Mouse (Mus musculus): ENCODE measurements around the gene Hoxd3. TPM values are rescaled to one million over a fixed set of nuclear protein-coding genes. Genes with fewer than 3 reads are reported as not detected.

Gene Hoxd3
- polyA plus RNA-seq, 1 experiment from 2014 or later, result 29.1 TPM

GRCm38 (mm10) chr2:74753175-74753523 lies 41.4 kb downstream of the Hoxd3 start:
- H3K27me3 ChIP-seq (replicated peaks), result no peaks in the 10 kb centered on the region
- H3K4me1 ChIP-seq, result peaks cover 40% of the 10 kb centered on the region
- peak overlapping the region; percentile 70 for H3K4me2 ChIP-seq
- H3K9me3 ChIP-seq (replicated peaks), result no peaks in the 10 kb centered on the region
- WGBS, result 3% methylated on average over 25 of the region's 25 CpGs
- 0 out of 2 replicates have a peak, but pooled peaks have one; percentile 8 for ATAC-seq (ENCODE audit: low FRiP score)
- peak overlapping the region; percentile 31 for H3K9ac ChIP-seq (replicated peaks)
- no peaks in the 10 kb centered on the region for H3K36me3 ChIP-seq
- H3K27ac ChIP-seq (replicated peaks), result no peak overlapping the region; the same call in 1 of the 2 replicates
- peak overlapping the region; percentile 34 for H3K4me3 ChIP-seq (replicated peaks)

- no peak overlapping the region for H3K9ac ChIP-seq (replicated peaks)
- 30% methylated on average over 5 of the region's 5 CpGs for WGBS
- H3K4me1 ChIP-seq, result peaks cover 36% of the 10 kb centered on the region
- H3K27ac ChIP-seq (replicated peaks), result no peak overlapping the region
- no peak overlapping the region; the same call in 1 of the 2 replicates for H3K4me2 ChIP-seq
- no peak for ATAC-seq (ENCODE audit: low FRiP score)
- no peaks in the 10 kb centered on the region for H3K9me3 ChIP-seq (replicated peaks)
- H3K27me3 ChIP-seq (replicated peaks), result no peaks in the 10 kb centered on the region
- H3K36me3 ChIP-seq, result no peaks in the 10 kb centered on the region
- H3K4me3 ChIP-seq (replicated peaks), result no peak overlapping the region
Observed at GRCm38 (mm10) chr2:74753711-74754110, 42.0 kb downstream of the Hoxd3 start.

DNA sequence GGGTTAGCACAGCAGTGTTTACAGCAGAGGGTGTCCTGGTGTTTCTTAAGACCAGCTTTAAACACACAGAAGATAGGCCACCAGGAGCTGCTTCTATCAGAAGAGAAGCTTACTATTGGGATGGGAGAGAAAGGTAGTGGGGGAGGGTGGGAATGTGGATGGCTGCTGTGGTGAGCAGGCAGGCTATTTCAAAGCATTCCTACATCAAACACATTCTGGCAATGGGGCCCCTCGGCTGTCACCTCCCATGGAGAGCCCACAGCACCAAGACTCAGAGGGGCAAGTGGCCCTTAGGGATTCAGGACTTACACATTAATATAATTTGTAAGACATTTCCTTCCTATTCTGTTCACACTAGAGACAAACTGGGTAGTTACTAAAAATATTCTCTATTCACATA lies 48.4 kb downstream of the Hoxd3 start:
- no peak overlapping the region for H3K4me2 ChIP-seq
- H3K36me3 ChIP-seq, result no peaks in the 10 kb centered on the region
- H3K27ac ChIP-seq (replicated peaks), result no peak overlapping the region
- H3K9ac ChIP-seq (replicated peaks), result no peak overlapping the region
- no peak overlapping the region for H3K4me3 ChIP-seq (replicated peaks)
- WGBS, result 21% methylated on average over 1 of the region's 1 CpGs
- no peak for ATAC-seq (ENCODE audit: low FRiP score)
- H3K27me3 ChIP-seq (replicated peaks), result peaks cover 31% of the 10 kb centered on the region
- H3K4me1 ChIP-seq, result peaks cover 25% of the 10 kb centered on the region
- H3K9me3 ChIP-seq (replicated peaks), result no peaks in the 10 kb centered on the region

GRCm38 (mm10) chr2:74761941-74762340 lies 50.2 kb downstream of the Hoxd3 start:
- 1% methylated on average over 13 of the region's 13 CpGs for WGBS
- H3K36me3 ChIP-seq, result no peaks in the 10 kb centered on the region
- H3K27ac ChIP-seq (replicated peaks), result no peak overlapping the region
- peaks cover 31% of the 10 kb centered on the region for H3K27me3 ChIP-seq (replicated peaks)
- peak overlapping the region; percentile 62 for H3K4me3 ChIP-seq (replicated peaks)
- no peak overlapping the region for H3K9ac ChIP-seq (replicated peaks)
- peak overlapping the region; percentile 94 for H3K4me2 ChIP-seq
- 0 out of 2 replicates have a peak, but pooled peaks have one; percentile 25 for ATAC-seq (ENCODE audit: low FRiP score)
- H3K9me3 ChIP-seq (replicated peaks), result no peaks in the 10 kb centered on the region
- peaks cover 25% of the 10 kb centered on the region for H3K4me1 ChIP-seq

DNA sequence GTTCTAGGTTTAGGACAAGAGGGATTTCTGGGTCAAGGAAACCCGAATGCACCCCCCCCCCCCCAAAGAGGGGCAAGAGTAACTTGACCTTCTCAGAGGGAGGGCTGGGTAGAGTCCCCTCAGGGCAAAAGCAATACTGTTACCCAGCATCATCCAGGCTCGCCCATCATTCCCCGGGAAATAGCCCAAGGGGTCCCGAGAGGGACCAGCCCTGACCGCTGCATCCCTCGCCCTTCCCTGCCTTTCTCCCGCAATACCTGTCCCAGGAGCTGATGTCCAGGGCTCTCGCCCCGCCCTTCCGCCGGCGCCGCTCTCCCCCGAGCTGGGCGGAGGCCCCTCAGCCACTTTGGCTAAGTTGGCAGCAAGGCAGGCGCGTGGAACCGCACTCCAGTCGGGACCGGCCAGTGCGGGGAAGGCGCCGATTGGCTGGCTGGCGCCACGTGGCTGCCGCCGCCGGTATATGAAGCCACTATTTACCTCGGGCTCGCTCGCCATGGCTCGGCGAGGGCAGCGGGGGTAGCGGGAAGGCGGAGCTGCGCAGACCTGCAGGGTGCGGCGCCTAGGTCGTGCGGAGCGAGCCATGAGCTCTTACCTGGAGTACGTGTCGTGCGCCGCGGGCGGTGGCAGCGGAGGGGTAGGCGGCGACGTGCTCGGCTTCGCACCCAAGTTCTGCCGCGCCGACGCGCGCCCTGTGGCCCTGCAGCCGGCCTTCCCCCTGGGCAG lies 51.0 kb downstream of the Hoxd3 start, which contains the start of gene Hoxd1:
TSS of gene Hoxd1 (plus strand) at position 459 of the 723 bp plus-strand sequence.
- peak within 1 kb of the TSS; percentile 94 for H3K4me2 ChIP-seq
- WGBS, result under 1% methylated on average over 59 of the region's 61 CpGs
- H3K9me3 ChIP-seq (replicated peaks), result no peaks in the 10 kb centered on the region
- H3K9ac ChIP-seq (replicated peaks), result peak within 1 kb of the TSS; percentile 46
- peaks cover 31% of the 10 kb centered on the region for H3K27me3 ChIP-seq (replicated peaks)
- no peak within 1 kb of the TSS for H3K27ac ChIP-seq (replicated peaks)
- ATAC-seq (ENCODE audit: low FRiP score), result peak; percentile 82
- peak within 1 kb of the TSS; percentile 62 for H3K4me3 ChIP-seq (replicated peaks)
- no peaks in the 10 kb centered on the region for H3K36me3 ChIP-seq
- H3K4me1 ChIP-seq, result peaks cover 25% of the 10 kb centered on the region

- H3K4me2 ChIP-seq, result peak overlapping the region; percentile 94
- H3K9ac ChIP-seq (replicated peaks), result peak overlapping the region; percentile 46
- WGBS, result 1% methylated on average over 51 of the region's 53 CpGs
- H3K9me3 ChIP-seq (replicated peaks), result no peaks in the 10 kb centered on the region
- H3K36me3 ChIP-seq, result no peaks in the 10 kb centered on the region
- H3K4me1 ChIP-seq, result peaks cover 25% of the 10 kb centered on the region
- ATAC-seq (ENCODE audit: low FRiP score), result peak; percentile 33; the same call in 1 of the 2 replicates
- no peak overlapping the region for H3K27ac ChIP-seq (replicated peaks)
- peaks cover 31% of the 10 kb centered on the region for H3K27me3 ChIP-seq (replicated peaks)
- H3K4me3 ChIP-seq (replicated peaks), result peak overlapping the region; percentile 62
Observed at GRCm38 (mm10) chr2:74763245-74763735, 51.6 kb downstream of the Hoxd3 start.

GRCm38 (mm10) chr2:74763976-74764375 lies 52.2 kb downstream of the Hoxd3 start:
- H3K9me3 ChIP-seq (replicated peaks), result no peaks in the 10 kb centered on the region
- H3K27ac ChIP-seq (replicated peaks), result no peak overlapping the region
- peak overlapping the region; percentile 94 for H3K4me2 ChIP-seq
- H3K27me3 ChIP-seq (replicated peaks), result peaks cover 31% of the 10 kb centered on the region
- H3K36me3 ChIP-seq, result no peaks in the 10 kb centered on the region
- no peak for ATAC-seq (ENCODE audit: low FRiP score)
- peak overlapping the region; percentile 62 for H3K4me3 ChIP-seq (replicated peaks)
- WGBS, result 54% methylated on average over 10 of the region's 10 CpGs
- H3K9ac ChIP-seq (replicated peaks), result no peak overlapping the region
- H3K4me1 ChIP-seq, result peaks cover 25% of the 10 kb centered on the region

- Histone ChIP-seq H3K27ac (replicated peaks) (no peak overlapping the region), H3K4me3 (replicated peaks) (no peak overlapping the region), H3K9me3 (replicated peaks) (no peaks in the 10 kb centered on the region), H3K27me3 (replicated peaks) (no peaks in the 10 kb centered on the region), H3K36me3 (no peaks in the 10 kb centered on the region), H3K4me1 (no peaks in the 10 kb centered on the region), H3K9ac (replicated peaks) (no peak overlapping the region), H3K4me2 (no peak overlapping the region)
- 94% methylated on average over 2 of the region's 2 CpGs for WGBS
- no peak for ATAC-seq (ENCODE audit: low FRiP score)
Observed at GRCm38 (mm10) chr2:74774359-74774758, 62.6 kb downstream of the Hoxd3 start.

DNA sequence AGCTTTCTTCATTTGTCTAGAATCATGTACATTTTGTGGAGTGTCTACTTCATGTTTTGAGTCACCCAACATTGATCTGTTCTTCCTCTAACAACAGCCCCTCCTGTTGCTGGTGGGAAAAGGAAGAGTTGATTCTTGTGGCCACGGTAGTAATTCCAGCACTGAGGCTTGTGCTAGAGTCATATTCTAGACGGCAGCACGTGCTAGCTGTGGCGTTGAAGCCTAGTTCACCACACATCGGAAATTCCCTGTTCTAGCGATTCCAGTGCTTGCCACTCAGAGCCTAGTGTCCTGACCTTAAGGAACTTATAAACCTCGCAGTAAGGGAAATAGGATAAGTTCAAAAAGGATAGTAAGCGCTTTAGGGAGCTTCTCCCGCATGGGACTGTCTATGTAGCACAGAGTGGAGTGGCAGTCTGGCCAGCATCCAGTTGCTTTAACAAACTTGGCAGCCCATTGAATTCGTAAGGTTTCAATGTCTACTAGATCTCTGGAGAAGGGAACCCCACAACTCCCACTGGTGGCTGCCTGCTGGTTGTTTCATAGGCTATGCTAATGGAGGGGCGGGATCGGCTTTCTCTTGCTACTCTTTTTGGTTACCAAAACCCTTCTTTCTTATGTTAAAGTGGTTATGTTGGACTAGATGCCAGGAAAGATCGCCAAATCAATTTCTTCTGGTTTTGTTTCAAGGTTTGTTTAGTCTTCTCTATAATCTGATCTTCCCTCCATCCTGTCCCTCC lies 66.0 kb downstream of the Hoxd3 start:
- H3K9ac ChIP-seq (replicated peaks), result no peak overlapping the region
- WGBS, result 72% methylated on average over 13 of the region's 13 CpGs
- H3K27ac ChIP-seq (replicated peaks), result no peak overlapping the region
- H3K27me3 ChIP-seq (replicated peaks), result no peaks in the 10 kb centered on the region
- H3K4me3 ChIP-seq (replicated peaks), result no peak overlapping the region
- H3K36me3 ChIP-seq, result no peaks in the 10 kb centered on the region
- H3K4me2 ChIP-seq, result no peak overlapping the region
- H3K9me3 ChIP-seq (replicated peaks), result no peaks in the 10 kb centered on the region
- no peaks in the 10 kb centered on the region for H3K4me1 ChIP-seq
- no peak for ATAC-seq (ENCODE audit: low FRiP score)

GRCm38 (mm10) chr2:74781386-74781785 lies 69.7 kb downstream of the Hoxd3 start:
- ATAC-seq (ENCODE audit: low FRiP score), result no peak
- no peaks in the 10 kb centered on the region for H3K36me3 ChIP-seq
- 93% methylated on average over 5 of the region's 5 CpGs for WGBS
- H3K9ac ChIP-seq (replicated peaks), result no peak overlapping the region
- H3K27me3 ChIP-seq (replicated peaks), result no peaks in the 10 kb centered on the region
- no peak overlapping the region for H3K4me3 ChIP-seq (replicated peaks)
- H3K27ac ChIP-seq (replicated peaks), result no peak overlapping the region
- H3K9me3 ChIP-seq (replicated peaks), result no peaks in the 10 kb centered on the region
- H3K4me1 ChIP-seq, result no peaks in the 10 kb centered on the region
- no peak overlapping the region for H3K4me2 ChIP-seq

- H3K36me3 ChIP-seq, result no peaks in the 10 kb centered on the region
- no peaks in the 10 kb centered on the region for H3K9me3 ChIP-seq (replicated peaks)
- no peak overlapping the region for H3K4me3 ChIP-seq (replicated peaks)
- peaks cover 4% of the 10 kb centered on the region; the same call in 1 of the 2 replicates for H3K4me1 ChIP-seq
- no peak overlapping the region for H3K27ac ChIP-seq (replicated peaks)
- H3K9ac ChIP-seq (replicated peaks), result no peak overlapping the region
- H3K4me2 ChIP-seq, result no peak overlapping the region
- no peak for ATAC-seq (ENCODE audit: low FRiP score)
- WGBS, result 55% methylated on average over 7 of the region's 7 CpGs
- no peaks in the 10 kb centered on the region for H3K27me3 ChIP-seq (replicated peaks)
Observed at GRCm38 (mm10) chr2:74795531-74795930, 83.8 kb downstream of the Hoxd3 start.

Data from neural tube, embryonic 15.5 days (tissue).